Mouse (Mus musculus): ENCODE data around the gene Wnt8b. TPM values are rescaled to one million over a fixed set of nuclear protein-coding genes. Genes with fewer than 3 reads are reported as not detected.
A peak's percentile ranks its signal among the peaks of the same experiment; 100 is the strongest.

Gene Wnt8b
- not detected in 2 replicates for polyA plus RNA-seq (2012; rRNA removed)

DNA sequence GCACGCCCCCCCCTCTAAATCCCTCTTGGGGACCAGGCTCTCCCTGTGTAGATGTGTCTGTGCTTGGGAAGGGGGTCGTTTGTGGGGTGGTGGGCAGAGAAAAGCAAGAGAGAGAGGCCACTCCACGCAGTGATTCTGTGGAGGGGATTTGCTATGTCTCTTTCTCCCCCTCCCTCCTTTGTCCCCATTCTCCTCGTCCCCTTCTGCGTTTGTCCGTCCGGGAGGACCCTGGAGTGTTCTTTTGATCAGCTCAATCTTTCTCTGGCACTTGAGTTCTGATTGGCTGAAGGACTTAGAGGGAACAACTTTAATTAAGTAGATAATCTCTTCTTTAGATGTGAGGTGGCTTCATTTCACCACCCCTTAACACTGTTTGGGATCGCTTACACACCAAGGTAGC is at the start of gene Wnt8b:
Wnt8b (plus strand) TSS at position 345 of the 400 bp plus-strand sequence.
- no peak for DNase-seq (ENCODE audit: low read depth in 1 of 2, low spot score in 2 of 2)
- Histone ChIP-seq H3K36me3 (ENCODE audit: control insufficient read depth, insufficient read depth, low read length) (no peaks in the 10 kb centered on the region), H3K4me3 (ENCODE audit: extremely low read depth, insufficient read depth, insufficient read length) (no peak within 1 kb of the TSS), H3K27me3 (ENCODE audit: control insufficient read depth, insufficient read depth, low read length) (no peaks in the 10 kb centered on the region), H3K4me1 (ENCODE audit: control insufficient read depth, insufficient read depth, insufficient read length) (no peaks in the 10 kb centered on the region), H3K27ac (ENCODE audit: insufficient read depth, low read length) (no peak within 1 kb of the TSS)
- TF ChIP-seq CTCF (IDR thresholded peaks at IDR 0.05; ENCODE audit: extremely low read depth, insufficient read depth, insufficient read length, insufficient replicate concordance) (no peak), POLR2A (IDR thresholded peaks at IDR 0.05; ENCODE audit: low read depth, low read length) (no peak)
- WGBS, result 65% methylated on average over 8 of the region's 8 CpGs

GRCm38 (mm10) chr19:44445755-44446154 is 47.5 kb upstream of the Wnt8b start:
- Histone ChIP-seq H3K27me3 (ENCODE audit: control insufficient read depth, insufficient read depth, low read length) (no peaks in the 10 kb centered on the region), H3K4me1 (ENCODE audit: control insufficient read depth, insufficient read depth, insufficient read length) (no peaks in the 10 kb centered on the region), H3K4me3 (ENCODE audit: extremely low read depth, insufficient read depth, insufficient read length) (no peak overlapping the region), H3K27ac (ENCODE audit: insufficient read depth, low read length) (no peak overlapping the region), H3K36me3 (ENCODE audit: control insufficient read depth, insufficient read depth, low read length) (no peaks in the 10 kb centered on the region)
- WGBS, result 88% methylated on average over 3 of the region's 3 CpGs
- DNase-seq (ENCODE audit: low read depth in 1 of 2, low spot score in 2 of 2), result no peak
- no peak for TF ChIP-seq CTCF (IDR thresholded peaks at IDR 0.05; ENCODE audit: extremely low read depth, insufficient read depth, insufficient read length, insufficient replicate concordance)
- no peak for TF ChIP-seq POLR2A (IDR thresholded peaks at IDR 0.05; ENCODE audit: low read depth, low read length)

DNA sequence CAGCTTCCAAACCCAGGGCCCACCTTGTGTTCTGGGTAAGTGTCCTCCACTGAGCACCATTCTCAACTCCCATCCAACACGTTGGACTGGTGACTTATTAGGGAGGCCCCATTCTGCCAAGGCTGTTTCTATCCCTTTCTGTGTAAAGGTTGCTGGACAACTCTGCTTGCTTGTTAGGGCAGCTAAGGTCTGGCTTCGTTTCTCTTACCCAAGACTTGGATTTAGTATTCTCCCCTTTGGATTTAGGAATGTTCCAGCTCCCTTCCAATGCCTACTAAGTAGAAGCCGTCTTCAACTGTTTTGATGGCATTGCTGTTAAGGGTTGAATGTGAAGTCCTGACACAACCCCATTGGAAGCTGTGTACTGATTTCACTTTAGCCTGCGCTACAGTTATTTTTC is 45.3 kb upstream of the Wnt8b start:
- Histone ChIP-seq H3K4me1 (ENCODE audit: control insufficient read depth, insufficient read depth, insufficient read length) (no peaks in the 10 kb centered on the region), H3K27me3 (ENCODE audit: control insufficient read depth, insufficient read depth, low read length) (no peaks in the 10 kb centered on the region), H3K27ac (ENCODE audit: insufficient read depth, low read length) (no peak overlapping the region), H3K4me3 (ENCODE audit: extremely low read depth, insufficient read depth, insufficient read length) (no peak overlapping the region), H3K36me3 (ENCODE audit: control insufficient read depth, insufficient read depth, low read length) (no peaks in the 10 kb centered on the region)
- WGBS, result 83% methylated on average over 4 of the region's 4 CpGs
- DNase-seq (ENCODE audit: low read depth in 1 of 2, low spot score in 2 of 2), result no peak
- TF ChIP-seq CTCF (IDR thresholded peaks at IDR 0.05; ENCODE audit: extremely low read depth, insufficient read depth, insufficient read length, insufficient replicate concordance) (no peak), POLR2A (IDR thresholded peaks at IDR 0.05; ENCODE audit: low read depth, low read length) (no peak)

- H3K27me3 ChIP-seq (ENCODE audit: control insufficient read depth, insufficient read depth, low read length), result no peaks in the 10 kb centered on the region
- TF ChIP-seq POLR2A (IDR thresholded peaks at IDR 0.05; ENCODE audit: low read depth, low read length) (no peak), CTCF (IDR thresholded peaks at IDR 0.05; ENCODE audit: extremely low read depth, insufficient read depth, insufficient read length, insufficient replicate concordance) (no peak)
- no peak overlapping the region for H3K4me3 ChIP-seq (ENCODE audit: extremely low read depth, insufficient read depth, insufficient read length)
- WGBS, result 93% methylated on average over 6 of the region's 6 CpGs
- no peak overlapping the region for H3K27ac ChIP-seq (ENCODE audit: insufficient read depth, low read length)
- no peak for DNase-seq (ENCODE audit: low read depth in 1 of 2, low spot score in 2 of 2)
- no peaks in the 10 kb centered on the region for H3K36me3 ChIP-seq (ENCODE audit: control insufficient read depth, insufficient read depth, low read length)
- H3K4me1 ChIP-seq (ENCODE audit: control insufficient read depth, insufficient read depth, insufficient read length), result peaks cover 15% of the 10 kb centered on the region; the same call in 1 of the 2 replicates
Measured at GRCm38 (mm10) chr19:44454862-44455261, 38.4 kb upstream of the Wnt8b start.

- WGBS, result 92% methylated on average over 8 of the region's 8 CpGs
- H3K4me3 ChIP-seq (ENCODE audit: extremely low read depth, insufficient read depth, insufficient read length), result no peak overlapping the region
- H3K4me1 ChIP-seq (ENCODE audit: control insufficient read depth, insufficient read depth, insufficient read length), result peaks cover 15% of the 10 kb centered on the region; the same call in 1 of the 2 replicates
- no peaks in the 10 kb centered on the region for H3K27me3 ChIP-seq (ENCODE audit: control insufficient read depth, insufficient read depth, low read length)
- H3K36me3 ChIP-seq (ENCODE audit: control insufficient read depth, insufficient read depth, low read length), result no peaks in the 10 kb centered on the region
- no peak for DNase-seq (ENCODE audit: low read depth in 1 of 2, low spot score in 2 of 2)
- H3K27ac ChIP-seq (ENCODE audit: insufficient read depth, low read length), result no peak overlapping the region
- TF ChIP-seq CTCF (IDR thresholded peaks at IDR 0.05; ENCODE audit: extremely low read depth, insufficient read depth, insufficient read length, insufficient replicate concordance) (no peak), POLR2A (IDR thresholded peaks at IDR 0.05; ENCODE audit: low read depth, low read length) (no peak)
Measured at GRCm38 (mm10) chr19:44455356-44455755, 37.9 kb upstream of the Wnt8b start.

GRCm38 (mm10) chr19:44457359-44458055 is 35.8 kb upstream of the Wnt8b start:
- no peaks in the 10 kb centered on the region for H3K27me3 ChIP-seq (ENCODE audit: control insufficient read depth, insufficient read depth, low read length)
- H3K4me1 ChIP-seq (ENCODE audit: control insufficient read depth, insufficient read depth, insufficient read length), result peaks cover 25% of the 10 kb centered on the region
- H3K27ac ChIP-seq (ENCODE audit: insufficient read depth, low read length), result 0 out of 2 replicates have a peak overlapping the region, but pooled peaks have one; percentile 26
- H3K4me3 ChIP-seq (ENCODE audit: extremely low read depth, insufficient read depth, insufficient read length), result no peak overlapping the region
- TF ChIP-seq POLR2A (IDR thresholded peaks at IDR 0.05; ENCODE audit: low read depth, low read length) (no peak), CTCF (IDR thresholded peaks at IDR 0.05; ENCODE audit: extremely low read depth, insufficient read depth, insufficient read length, insufficient replicate concordance) (no peak)
- peak; percentile 17 to 30 for DNase-seq (ENCODE audit: low read depth in 1 of 2, low spot score in 2 of 2)
- 31% methylated on average over 3 of the region's 3 CpGs for WGBS
- H3K36me3 ChIP-seq (ENCODE audit: control insufficient read depth, insufficient read depth, low read length), result no peaks in the 10 kb centered on the region

GRCm38 (mm10) chr19:44458696-44459095 is 34.6 kb upstream of the Wnt8b start:
- TF ChIP-seq POLR2A (IDR thresholded peaks at IDR 0.05; ENCODE audit: low read depth, low read length) (no peak), CTCF (IDR thresholded peaks at IDR 0.05; ENCODE audit: extremely low read depth, insufficient read depth, insufficient read length, insufficient replicate concordance) (no peak)
- Histone ChIP-seq H3K4me1 (ENCODE audit: control insufficient read depth, insufficient read depth, insufficient read length) (peaks cover 25% of the 10 kb centered on the region), H3K27me3 (ENCODE audit: control insufficient read depth, insufficient read depth, low read length) (no peaks in the 10 kb centered on the region), H3K4me3 (ENCODE audit: extremely low read depth, insufficient read depth, insufficient read length) (no peak overlapping the region), H3K36me3 (ENCODE audit: control insufficient read depth, insufficient read depth, low read length) (no peaks in the 10 kb centered on the region), H3K27ac (ENCODE audit: insufficient read depth, low read length) (no peak overlapping the region)
- WGBS, result 92% methylated on average over 13 of the region's 13 CpGs
- DNase-seq (ENCODE audit: low read depth in 1 of 2, low spot score in 2 of 2), result no peak
